Mouse (Mus musculus) megakaryocyte, embryonic 14.5 days (primary cell): ENCODE measurements around the gene Cabp7.

ENCODE experiments used
- FLI1 ChIP-seq: IDR thresholded peaks from 2 replicates; pipeline ENCODE4 v1.6.1; 2012; ENCODE audit warnings: low read length, inconsistent platforms, mixed read lengths
- GATA1 ChIP-seq: IDR thresholded peaks from 3 replicates; pipeline ENCODE4 v1.6.1; 2012; ENCODE audit warnings: mixed read lengths, low read length, inconsistent platforms, borderline replicate concordance

DNA sequence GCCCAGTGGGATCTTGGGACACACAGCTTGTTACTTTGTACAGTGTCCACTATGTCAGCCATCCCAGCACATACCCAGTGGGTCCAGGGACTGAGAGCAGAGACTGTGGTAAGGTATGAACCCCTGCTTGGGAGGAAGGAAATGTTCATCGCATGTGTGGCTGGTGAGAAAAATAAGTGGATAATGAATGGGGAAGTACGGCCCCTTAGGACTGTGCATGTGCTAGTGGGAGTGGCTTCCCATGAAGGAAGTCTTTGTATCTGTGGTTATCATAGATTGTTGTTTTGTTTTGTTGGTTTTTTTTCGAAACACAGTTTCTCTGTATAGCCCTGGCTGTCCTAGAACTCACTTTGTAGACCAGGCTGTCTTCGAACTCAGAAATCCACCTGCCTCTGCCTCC lies 31.9 kb downstream of the Cabp7 start:
- TF ChIP-seq GATA1: no peak
- no peak for TF ChIP-seq FLI1
